Mouse (Mus musculus): ENCODE data around the gene Siah2. TPM values are rescaled to one million over a fixed set of nuclear protein-coding genes. Genes with fewer than 3 reads are reported as not detected.

Gene Siah2
- polyA plus RNA-seq (2015; fragmentation: Nextera tagmentation; extraction: Ambion mirVana): 8.9 and 10.7 TPM in 2 replicates

- peak within 1 kb of the TSS; percentile 93 for H3K4me3 ChIP-seq (ENCODE audit: low read depth, low read length)
- ATAC-seq: peak; percentile 99
- peak within 1 kb of the TSS; percentile 95 for H3K9ac ChIP-seq (ENCODE audit: low read depth, low read length)
- H3K4me1 ChIP-seq (ENCODE audit: control insufficient read depth, insufficient read depth, low read length): peaks cover 16% of the 10 kb centered on the region
- no peaks in the 10 kb centered on the region for H3K9me3 ChIP-seq (replicated peaks; ENCODE audit: control insufficient read depth, low read length, poor library complexity, severe bottlenecking)
- H3K4me2 ChIP-seq (ENCODE audit: low read length): peak within 1 kb of the TSS; percentile 61
- no peaks in the 10 kb centered on the region for H3K27me3 ChIP-seq (ENCODE audit: control insufficient read depth, insufficient read depth, low read depth, low read length)
- H3K36me3 ChIP-seq (ENCODE audit: control insufficient read depth, insufficient read depth, low read length): no peaks in the 10 kb centered on the region
- WGBS: under 1% methylated on average over 57 of the region's 87 CpGs
- peak within 1 kb of the TSS; percentile 92 for H3K27ac ChIP-seq (ENCODE audit: low read length)
Measured at GRCm38 (mm10) chr3:58691997-58692721, at the start of gene Siah2. Siah2 (minus strand) TSS chr3:58692400.

- Histone ChIP-seq H3K36me3 (ENCODE audit: control insufficient read depth, insufficient read depth, low read length) (no peaks in the 10 kb centered on the region), H3K27ac (ENCODE audit: low read length) (no peak overlapping the region), H3K4me3 (ENCODE audit: low read depth, low read length) (no peak overlapping the region), H3K9ac (ENCODE audit: low read depth, low read length) (no peak overlapping the region), H3K4me2 (ENCODE audit: low read length) (no peak overlapping the region), H3K9me3 (replicated peaks; ENCODE audit: control insufficient read depth, low read length, poor library complexity, severe bottlenecking) (no peaks in the 10 kb centered on the region), H3K27me3 (ENCODE audit: control insufficient read depth, insufficient read depth, low read depth, low read length) (no peaks in the 10 kb centered on the region), H3K4me1 (ENCODE audit: control insufficient read depth, insufficient read depth, low read length) (peaks cover 8% of the 10 kb centered on the region)
- peak; percentile 56; the same call in 1 of the 2 replicates for ATAC-seq
- 77% methylated on average over 2 of the region's 2 CpGs for WGBS
Measured at GRCm38 (mm10) chr3:58739536-58739935, 47.3 kb upstream of the Siah2 start.

- Histone ChIP-seq H3K27me3 (ENCODE audit: control insufficient read depth, insufficient read depth, low read depth, low read length) (no peaks in the 10 kb centered on the region), H3K4me1 (ENCODE audit: control insufficient read depth, insufficient read depth, low read length) (peaks cover 8% of the 10 kb centered on the region), H3K4me3 (ENCODE audit: low read depth, low read length) (no peak overlapping the region), H3K27ac (ENCODE audit: low read length) (0 out of 2 replicates have a peak overlapping the region, but pooled peaks have one; percentile 53), H3K4me2 (ENCODE audit: low read length) (no peak overlapping the region), H3K9ac (ENCODE audit: low read depth, low read length) (no peak overlapping the region), H3K9me3 (replicated peaks; ENCODE audit: control insufficient read depth, low read length, poor library complexity, severe bottlenecking) (no peaks in the 10 kb centered on the region), H3K36me3 (ENCODE audit: control insufficient read depth, insufficient read depth, low read length) (no peaks in the 10 kb centered on the region)
- 9% methylated on average over 6 of the region's 6 CpGs for WGBS
- ATAC-seq: peak; percentile 62
Measured at GRCm38 (mm10) chr3:58738346-58739089, 46.3 kb upstream of the Siah2 start.

GRCm38 (mm10) chr3:58731520-58731919 is 39.3 kb upstream of the Siah2 start:
- Histone ChIP-seq H3K36me3 (ENCODE audit: control insufficient read depth, insufficient read depth, low read length) (no peaks in the 10 kb centered on the region), H3K27ac (ENCODE audit: low read length) (no peak overlapping the region), H3K4me2 (ENCODE audit: low read length) (no peak overlapping the region), H3K4me3 (ENCODE audit: low read depth, low read length) (no peak overlapping the region), H3K9ac (ENCODE audit: low read depth, low read length) (no peak overlapping the region), H3K4me1 (ENCODE audit: control insufficient read depth, insufficient read depth, low read length) (no peaks in the 10 kb centered on the region; the same call in 1 of the 2 replicates), H3K27me3 (ENCODE audit: control insufficient read depth, insufficient read depth, low read depth, low read length) (no peaks in the 10 kb centered on the region), H3K9me3 (replicated peaks; ENCODE audit: control insufficient read depth, low read length, poor library complexity, severe bottlenecking) (no peaks in the 10 kb centered on the region)
- no peak for ATAC-seq
- 82% methylated on average over 5 of the region's 5 CpGs for WGBS

- no peak for ATAC-seq
- Histone ChIP-seq H3K9me3 (replicated peaks; ENCODE audit: control insufficient read depth, low read length, poor library complexity, severe bottlenecking) (no peaks in the 10 kb centered on the region), H3K36me3 (ENCODE audit: control insufficient read depth, insufficient read depth, low read length) (no peaks in the 10 kb centered on the region), H3K27me3 (ENCODE audit: control insufficient read depth, insufficient read depth, low read depth, low read length) (no peaks in the 10 kb centered on the region), H3K4me2 (ENCODE audit: low read length) (no peak overlapping the region), H3K9ac (ENCODE audit: low read depth, low read length) (no peak overlapping the region), H3K27ac (ENCODE audit: low read length) (no peak overlapping the region), H3K4me3 (ENCODE audit: low read depth, low read length) (no peak overlapping the region), H3K4me1 (ENCODE audit: control insufficient read depth, insufficient read depth, low read length) (no peaks in the 10 kb centered on the region; the same call in 1 of the 2 replicates)
- 75% methylated on average over 3 of the region's 3 CpGs for WGBS
Measured at GRCm38 (mm10) chr3:58730580-58730979, 38.4 kb upstream of the Siah2 start.

- peak; percentile 57; the same call in 1 of the 2 replicates for ATAC-seq
Measured at GRCm38 (mm10) chr3:58729549-58729948, 37.3 kb upstream of the Siah2 start.

GRCm38 (mm10) chr3:58727601-58728000 is 35.4 kb upstream of the Siah2 start:
- ATAC-seq: no peak
- H3K4me1 ChIP-seq (ENCODE audit: control insufficient read depth, insufficient read depth, low read length): no peaks in the 10 kb centered on the region; the same call in 1 of the 2 replicates
- H3K9me3 ChIP-seq (replicated peaks; ENCODE audit: control insufficient read depth, low read length, poor library complexity, severe bottlenecking): no peaks in the 10 kb centered on the region
- no peak overlapping the region for H3K4me2 ChIP-seq (ENCODE audit: low read length)
- H3K9ac ChIP-seq (ENCODE audit: low read depth, low read length): no peak overlapping the region
- H3K36me3 ChIP-seq (ENCODE audit: control insufficient read depth, insufficient read depth, low read length): no peaks in the 10 kb centered on the region
- H3K27ac ChIP-seq (ENCODE audit: low read length): no peak overlapping the region
- H3K4me3 ChIP-seq (ENCODE audit: low read depth, low read length): no peak overlapping the region
- 91% methylated on average over 4 of the region's 4 CpGs for WGBS
- no peaks in the 10 kb centered on the region for H3K27me3 ChIP-seq (ENCODE audit: control insufficient read depth, insufficient read depth, low read depth, low read length)

More at GRCm38 (mm10) chr3:58729549-58729948, 37.3 kb upstream of the Siah2 start:
- H3K27me3 ChIP-seq (ENCODE audit: control insufficient read depth, insufficient read depth, low read depth, low read length): no peaks in the 10 kb centered on the region
- no peak overlapping the region for H3K4me3 ChIP-seq (ENCODE audit: low read depth, low read length)
- no peaks in the 10 kb centered on the region; the same call in 1 of the 2 replicates for H3K4me1 ChIP-seq (ENCODE audit: control insufficient read depth, insufficient read depth, low read length)
- H3K36me3 ChIP-seq (ENCODE audit: control insufficient read depth, insufficient read depth, low read length): no peaks in the 10 kb centered on the region
- H3K9ac ChIP-seq (ENCODE audit: low read depth, low read length): no peak overlapping the region
- no peak overlapping the region for H3K4me2 ChIP-seq (ENCODE audit: low read length)
- no peaks in the 10 kb centered on the region for H3K9me3 ChIP-seq (replicated peaks; ENCODE audit: control insufficient read depth, low read length, poor library complexity, severe bottlenecking)
- H3K27ac ChIP-seq (ENCODE audit: low read length): no peak overlapping the region

GRCm38 (mm10) chr3:58727012-58727411 is 34.8 kb upstream of the Siah2 start:
- ATAC-seq: no peak
- WGBS: 50% methylated on average over 3 of the region's 3 CpGs

GRCm38 (mm10) chr3:58726374-58726773 is 34.2 kb upstream of the Siah2 start:
- 88% methylated on average over 3 of the region's 3 CpGs for WGBS
- Histone ChIP-seq H3K4me3 (ENCODE audit: low read depth, low read length) (no peak overlapping the region), H3K9ac (ENCODE audit: low read depth, low read length) (no peak overlapping the region), H3K9me3 (replicated peaks; ENCODE audit: control insufficient read depth, low read length, poor library complexity, severe bottlenecking) (no peaks in the 10 kb centered on the region), H3K27ac (ENCODE audit: low read length) (no peak overlapping the region), H3K27me3 (ENCODE audit: control insufficient read depth, insufficient read depth, low read depth, low read length) (no peaks in the 10 kb centered on the region), H3K36me3 (ENCODE audit: control insufficient read depth, insufficient read depth, low read length) (no peaks in the 10 kb centered on the region), H3K4me2 (ENCODE audit: low read length) (no peak overlapping the region), H3K4me1 (ENCODE audit: control insufficient read depth, insufficient read depth, low read length) (no peaks in the 10 kb centered on the region; the same call in 1 of the 2 replicates)
- ATAC-seq: no peak

More at GRCm38 (mm10) chr3:58727012-58727411, 34.8 kb upstream of the Siah2 start:
- Histone ChIP-seq H3K4me1 (ENCODE audit: control insufficient read depth, insufficient read depth, low read length) (no peaks in the 10 kb centered on the region; the same call in 1 of the 2 replicates), H3K36me3 (ENCODE audit: control insufficient read depth, insufficient read depth, low read length) (no peaks in the 10 kb centered on the region), H3K4me3 (ENCODE audit: low read depth, low read length) (no peak overlapping the region), H3K27ac (ENCODE audit: low read length) (no peak overlapping the region), H3K9ac (ENCODE audit: low read depth, low read length) (no peak overlapping the region), H3K4me2 (ENCODE audit: low read length) (no peak overlapping the region), H3K27me3 (ENCODE audit: control insufficient read depth, insufficient read depth, low read depth, low read length) (no peaks in the 10 kb centered on the region), H3K9me3 (replicated peaks; ENCODE audit: control insufficient read depth, low read length, poor library complexity, severe bottlenecking) (no peaks in the 10 kb centered on the region)

All from midbrain, embryonic 16.5 days (tissue).